Mouse (Mus musculus): ENCODE results near the gene Kat14. TPM values are rescaled to one million over a fixed set of nuclear protein-coding genes. Genes with fewer than 3 reads are reported as not detected.
A peak's percentile ranks its signal among the peaks of the same experiment; 100 is the strongest.

The Kat14 gene
- 24.7 and 27.9 TPM in 2 replicates for polyA plus RNA-seq (2015; fragmentation: Nextera tagmentation; extraction: Ambion mirVana)

DNA sequence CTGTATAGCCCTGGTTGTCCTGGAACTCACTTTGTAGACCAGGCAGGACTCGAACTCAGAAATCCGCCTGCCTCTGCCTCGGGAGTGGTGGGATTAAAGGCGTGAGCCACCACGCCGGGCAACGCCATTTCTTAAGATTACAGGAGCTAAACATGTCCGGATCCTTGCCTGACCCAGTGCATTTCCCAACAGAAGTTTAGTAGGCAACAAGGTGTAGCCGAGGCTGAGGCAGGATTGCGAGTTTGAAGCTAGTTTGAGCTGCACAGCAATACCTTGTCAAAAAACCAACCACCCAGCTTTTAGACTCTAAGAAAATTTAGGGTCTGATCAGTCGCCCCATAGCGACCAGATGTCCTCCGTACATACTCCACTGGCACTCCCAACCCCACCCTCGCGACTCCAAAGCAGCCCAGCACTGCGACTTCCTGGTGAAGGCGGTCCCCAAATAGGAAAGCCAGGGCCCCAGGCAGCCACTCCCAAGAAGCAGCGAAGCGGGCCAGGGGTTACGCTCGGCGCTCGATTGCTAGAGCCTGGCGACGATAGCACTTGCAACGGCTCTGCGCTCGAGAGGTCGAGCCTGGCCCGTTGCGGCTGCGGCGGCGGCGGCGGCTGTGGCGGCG is at the start of gene Kat14, which contains the start of gene Pet117:
TSS of gene Kat14 (plus strand) at position 584 of the 620 bp plus-strand sequence.
TSS of gene Pet117 (plus strand) at position 597 of the 620 bp plus-strand sequence.
- H3K4me2 ChIP-seq, result peak within 1 kb of the TSS; percentile 79
- 5% methylated on average over 37 of the region's 38 CpGs for WGBS
- peak within 1 kb of the TSS; percentile 86 for H3K4me3 ChIP-seq
- peaks cover 26% of the 10 kb centered on the region for H3K4me1 ChIP-seq
- peak within 1 kb of the TSS; percentile 97 for H3K27ac ChIP-seq (replicated peaks)
- no peaks in the 10 kb centered on the region for H3K27me3 ChIP-seq (replicated peaks)
- peak within 1 kb of the TSS; percentile 95 for H3K9ac ChIP-seq
- peaks cover 6% of the 10 kb centered on the region for H3K36me3 ChIP-seq
- ATAC-seq (ENCODE audit: extremely low read depth, insufficient number of reproducible peaks, low FRiP score, low TSS enrichment), result peak; percentile 89
- no peaks in the 10 kb centered on the region for H3K9me3 ChIP-seq

GRCm38 (mm10) chr2:144324218-144324617 is 44.6 kb upstream of the Kat14 start:
- Histone ChIP-seq H3K27ac (replicated peaks) (no peak overlapping the region), H3K27me3 (replicated peaks) (peaks cover 37% of the 10 kb centered on the region), H3K9ac (no peak overlapping the region), H3K9me3 (no peaks in the 10 kb centered on the region), H3K4me1 (no peaks in the 10 kb centered on the region), H3K36me3 (no peaks in the 10 kb centered on the region), H3K4me2 (no peak overlapping the region), H3K4me3 (no peak overlapping the region)
- ATAC-seq (ENCODE audit: extremely low read depth, insufficient number of reproducible peaks, low FRiP score, low TSS enrichment), result no peak
- 35% methylated on average over 3 of the region's 3 CpGs for WGBS

GRCm38 (mm10) chr2:144329451-144329850 is 39.3 kb upstream of the Kat14 start:
- Histone ChIP-seq H3K36me3 (no peaks in the 10 kb centered on the region), H3K9ac (no peak overlapping the region), H3K4me2 (peak overlapping the region; percentile 92), H3K27me3 (replicated peaks) (peaks cover 89% of the 10 kb centered on the region), H3K4me1 (peaks cover 41% of the 10 kb centered on the region), H3K4me3 (peak overlapping the region; percentile 64), H3K9me3 (no peaks in the 10 kb centered on the region), H3K27ac (replicated peaks) (no peak overlapping the region)
- ATAC-seq (ENCODE audit: extremely low read depth, insufficient number of reproducible peaks, low FRiP score, low TSS enrichment), result no peak
- WGBS, result 6% methylated on average over 10 of the region's 10 CpGs

GRCm38 (mm10) chr2:144329937-144330336 is 38.8 kb upstream of the Kat14 start:
- Histone ChIP-seq H3K36me3 (no peaks in the 10 kb centered on the region), H3K9ac (no peak overlapping the region), H3K4me2 (peak overlapping the region; percentile 92), H3K4me3 (peak overlapping the region; percentile 64), H3K27me3 (replicated peaks) (peaks cover 94% of the 10 kb centered on the region), H3K4me1 (peaks cover 41% of the 10 kb centered on the region), H3K27ac (replicated peaks) (no peak overlapping the region), H3K9me3 (no peaks in the 10 kb centered on the region)
- no peak for ATAC-seq (ENCODE audit: extremely low read depth, insufficient number of reproducible peaks, low FRiP score, low TSS enrichment)
- WGBS, result 2% methylated on average over 10 of the region's 10 CpGs

- H3K9me3 ChIP-seq, result no peaks in the 10 kb centered on the region
- H3K27me3 ChIP-seq (replicated peaks), result peaks cover 96% of the 10 kb centered on the region
- peaks cover 41% of the 10 kb centered on the region for H3K4me1 ChIP-seq
- no peaks in the 10 kb centered on the region for H3K36me3 ChIP-seq
- H3K4me2 ChIP-seq, result peak overlapping the region; percentile 92
- no peak overlapping the region for H3K27ac ChIP-seq (replicated peaks)
- under 1% methylated on average over 40 of the region's 41 CpGs for WGBS
- H3K4me3 ChIP-seq, result peak overlapping the region; percentile 64
- ATAC-seq (ENCODE audit: extremely low read depth, insufficient number of reproducible peaks, low FRiP score, low TSS enrichment), result no peak
- H3K9ac ChIP-seq, result peak overlapping the region; percentile 76
Observed at GRCm38 (mm10) chr2:144330352-144330959, 38.3 kb upstream of the Kat14 start.

DNA sequence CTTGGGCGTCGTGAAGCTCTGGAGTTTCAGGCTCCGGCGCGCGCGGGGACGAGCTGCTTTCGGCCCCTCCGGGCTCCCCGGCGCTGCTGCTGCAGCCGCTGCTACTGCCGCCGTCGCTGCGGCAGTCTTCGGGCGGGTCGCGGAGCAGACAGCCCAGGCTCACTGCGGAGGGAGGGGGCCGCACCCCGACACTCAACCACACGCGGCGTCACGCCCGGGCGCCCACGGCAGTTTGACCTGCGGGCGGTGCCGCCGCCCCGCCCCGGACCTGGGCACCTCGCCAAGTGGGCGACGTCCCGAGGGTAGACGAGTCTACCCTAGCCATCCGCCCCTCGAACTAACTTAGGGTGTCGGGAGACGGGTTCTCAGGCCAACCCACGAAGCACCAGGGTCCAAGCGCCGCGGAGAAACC is 37.8 kb upstream of the Kat14 start:
- Histone ChIP-seq H3K27me3 (replicated peaks) (peaks cover 99% of the 10 kb centered on the region), H3K9me3 (no peaks in the 10 kb centered on the region), H3K36me3 (no peaks in the 10 kb centered on the region), H3K4me2 (peak overlapping the region; percentile 92), H3K27ac (replicated peaks) (no peak overlapping the region), H3K9ac (peak overlapping the region; percentile 76), H3K4me1 (peaks cover 41% of the 10 kb centered on the region), H3K4me3 (peak overlapping the region; percentile 64)
- no peak; the same call in 1 of the 2 replicates for ATAC-seq (ENCODE audit: extremely low read depth, insufficient number of reproducible peaks, low FRiP score, low TSS enrichment)
- 1% methylated on average over 49 of the region's 50 CpGs for WGBS

DNA sequence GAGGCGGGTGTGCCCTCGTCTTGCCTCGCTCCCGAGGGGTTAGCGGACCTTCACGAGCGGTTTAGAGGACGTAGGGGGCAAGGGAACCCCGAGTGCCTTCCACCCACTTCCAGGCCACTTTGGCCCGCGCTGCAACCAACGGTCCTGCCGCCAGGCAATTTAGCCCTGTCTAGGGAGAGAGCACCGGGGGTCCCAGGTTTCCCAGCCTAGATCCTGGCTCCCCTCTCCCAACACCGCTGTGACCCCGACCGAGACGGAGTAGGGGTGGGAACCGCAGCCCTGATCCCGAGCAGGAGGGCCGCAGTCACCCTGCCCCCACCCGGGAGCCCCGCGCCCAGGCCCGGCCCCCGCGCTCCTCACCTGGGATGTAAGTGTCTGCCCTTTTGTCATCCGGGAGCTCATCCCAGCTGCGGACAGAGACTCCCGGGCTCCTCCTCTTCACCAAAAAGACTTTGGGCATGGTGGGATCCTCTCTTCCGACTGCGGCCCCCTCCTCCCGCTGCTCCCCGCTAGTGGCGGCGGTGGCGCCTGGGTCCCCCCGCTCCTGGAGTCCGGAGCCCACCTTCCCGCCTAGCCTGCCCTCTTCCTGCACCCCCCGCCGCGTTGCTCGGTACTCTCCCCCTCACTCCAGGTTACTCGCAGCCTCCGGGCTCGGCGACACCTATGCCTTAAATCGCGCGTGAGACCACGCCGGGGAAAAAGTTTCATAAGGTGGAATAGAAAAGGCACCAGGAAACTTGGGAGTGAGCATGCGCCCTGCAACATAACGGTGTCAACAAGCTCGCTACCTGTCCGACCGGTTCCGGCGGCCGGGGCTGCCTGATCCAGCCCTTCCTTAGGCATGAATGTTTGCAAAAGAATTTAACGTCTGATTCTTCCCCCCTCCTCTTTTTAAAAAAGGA is 37.1 kb upstream of the Kat14 start, which contains the start of gene Ovol2:
TSS of gene Ovol2 (minus strand) at position 746 of the 902 bp plus-strand sequence.
- no peak for ATAC-seq (ENCODE audit: extremely low read depth, insufficient number of reproducible peaks, low FRiP score, low TSS enrichment)
- under 1% methylated on average over 62 of the region's 62 CpGs for WGBS
- Histone ChIP-seq H3K4me1 (peaks cover 41% of the 10 kb centered on the region), H3K4me2 (peak within 1 kb of the TSS; percentile 92), H3K27me3 (replicated peaks) (peaks cover 97% of the 10 kb centered on the region), H3K9me3 (no peaks in the 10 kb centered on the region), H3K9ac (peak within 1 kb of the TSS; percentile 76), H3K36me3 (no peaks in the 10 kb centered on the region), H3K4me3 (peak within 1 kb of the TSS; percentile 64), H3K27ac (replicated peaks) (no peak within 1 kb of the TSS)

DNA sequence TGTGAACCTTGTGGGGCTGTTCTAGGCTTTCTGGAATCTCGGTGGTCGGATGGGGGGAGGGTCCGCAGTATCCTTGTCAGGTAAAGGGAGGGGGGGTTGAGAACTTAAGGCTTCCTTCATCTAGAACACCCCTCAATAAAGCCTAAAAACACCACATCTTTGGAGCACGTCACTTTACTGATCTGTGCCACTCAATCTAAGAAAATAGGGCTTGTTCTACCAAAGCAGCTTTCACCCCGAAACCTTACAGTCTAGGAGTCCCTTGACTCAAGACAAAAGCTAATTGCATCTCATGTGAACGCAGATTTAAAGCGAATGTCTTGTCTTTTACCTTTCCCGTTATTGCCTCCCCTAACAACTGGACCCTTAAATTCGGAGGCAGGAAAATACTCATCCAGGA is 36.3 kb upstream of the Kat14 start:
- Histone ChIP-seq H3K9me3 (no peaks in the 10 kb centered on the region), H3K4me3 (peak overlapping the region; percentile 64), H3K9ac (peak overlapping the region; percentile 58), H3K4me1 (peaks cover 41% of the 10 kb centered on the region), H3K4me2 (peak overlapping the region; percentile 92), H3K27ac (replicated peaks) (no peak overlapping the region), H3K27me3 (replicated peaks) (peaks cover 88% of the 10 kb centered on the region), H3K36me3 (no peaks in the 10 kb centered on the region)
- 4% methylated on average over 9 of the region's 9 CpGs for WGBS
- ATAC-seq (ENCODE audit: extremely low read depth, insufficient number of reproducible peaks, low FRiP score, low TSS enrichment), result no peak

GRCm38 (mm10) chr2:144333138-144333842 is 35.5 kb upstream of the Kat14 start:
- Histone ChIP-seq H3K4me3 (peak overlapping the region; percentile 64), H3K4me1 (peaks cover 41% of the 10 kb centered on the region), H3K4me2 (peak overlapping the region; percentile 92), H3K36me3 (no peaks in the 10 kb centered on the region), H3K9ac (peak overlapping the region; percentile 58), H3K27me3 (replicated peaks) (peaks cover 80% of the 10 kb centered on the region), H3K9me3 (no peaks in the 10 kb centered on the region), H3K27ac (replicated peaks) (no peak overlapping the region)
- no peak for ATAC-seq (ENCODE audit: extremely low read depth, insufficient number of reproducible peaks, low FRiP score, low TSS enrichment)
- WGBS, result 7% methylated on average over 28 of the region's 28 CpGs

GRCm38 (mm10) chr2:144337230-144337629 is 31.6 kb upstream of the Kat14 start:
- no peak for ATAC-seq (ENCODE audit: extremely low read depth, insufficient number of reproducible peaks, low FRiP score, low TSS enrichment)
- 54% methylated on average over 3 of the region's 3 CpGs for WGBS
- H3K4me3 ChIP-seq, result no peak overlapping the region
- H3K4me2 ChIP-seq, result no peak overlapping the region
- H3K27me3 ChIP-seq (replicated peaks), result peaks cover 41% of the 10 kb centered on the region
- no peak overlapping the region for H3K9ac ChIP-seq
- no peaks in the 10 kb centered on the region for H3K9me3 ChIP-seq
- no peak overlapping the region for H3K27ac ChIP-seq (replicated peaks)
- peaks cover 11% of the 10 kb centered on the region for H3K4me1 ChIP-seq
- no peaks in the 10 kb centered on the region for H3K36me3 ChIP-seq
